Mouse (Mus musculus) limb, embryonic 15.5 days (tissue): ENCODE results near the gene Heca. TPM values are rescaled to one million over a fixed set of nuclear protein-coding genes. Genes with fewer than 3 reads are reported as not detected.
"Not testable (repeated sequence)": the region's sequence is repeated elsewhere in the genome, so short reads cannot be mapped to it uniquely, and the experiment has no call there.

Source experiments
- ATAC-seq: fragments of 200-750 bp; cut with Nextera tagmentation; 2 replicates; pipeline ENCODE4 v1.8.0; 2017; ENCODE audit warnings: low read depth, moderate TSS enrichment; ENCODE audit not compliant: insufficient number of reproducible peaks, low FRiP score, low TSS enrichment
- H3K27ac ChIP-seq: fragments of 300-500 bp; sonication (generic); 2 replicates; pipeline ENCODE4 v1.5.1; 2015; ENCODE audit warnings: moderate library complexity, mild to moderate bottlenecking, inconsistent platforms
- H3K27me3 ChIP-seq: fragments of 300-500 bp; sonication (generic); 2 replicates; pipeline ENCODE4 v1.6.1; 2015; ENCODE audit warnings: inconsistent platforms
- H3K36me3 ChIP-seq: fragments of 300-500 bp; sonication (generic); 2 replicates; pipeline ENCODE4 v1.6.1; 2015; ENCODE audit warnings: inconsistent platforms
- H3K4me1 ChIP-seq: fragments of 300-500 bp; sonication (generic); 2 replicates; pipeline ENCODE4 v1.6.1; 2015; ENCODE audit warnings: inconsistent platforms
- H3K4me2 ChIP-seq: fragments of 300-500 bp; sonication (generic); 2 replicates; pipeline ENCODE4 v1.6.1; 2015; ENCODE audit warnings: mild to moderate bottlenecking, inconsistent platforms
- H3K4me3 ChIP-seq: fragments of 300-500 bp; sonication (generic); 2 replicates; pipeline ENCODE4 v1.5.1; 2015; ENCODE audit warnings: mild to moderate bottlenecking, inconsistent platforms
- H3K9ac ChIP-seq: fragments of 300-500 bp; sonication (generic); 2 replicates; pipeline ENCODE4 v1.6.1; 2015; ENCODE audit warnings: inconsistent platforms
- H3K9me3 ChIP-seq: fragments of 300-500 bp; sonication (generic); 2 replicates; pipeline ENCODE4 v1.6.1; 2016; ENCODE audit warnings: inconsistent platforms
- WGBS: fragments of 180-500 bp; shearing (Covaris S2); methylation state at CpG from one replicate; pipeline ENCODE4 v1.1.7; 2015; 5-methylcytosine and 5-hydroxymethylcytosine counted together
- polyA plus RNA-seq: library from polyadenylated mRNA; unstranded; fragments of >200 nt; fragmentation: Nextera tagmentation; extraction: Ambion mirVana; gene quantifications from 2 replicates; pipeline ENCODE4 v1.2.1, GENCODE M21; 2015

Heca gene
- polyA plus RNA-seq, 1 experiment from 2014 or later: 7.3 TPM

GRCm38 (mm10) chr10:17931157-17931556 lies 16.7 kb downstream of the Heca start:
- Histone ChIP-seq H3K4me1 (peaks cover 15% of the 10 kb centered on the region), H3K27me3 (no peaks in the 10 kb centered on the region), H3K9ac (no peak overlapping the region), H3K36me3 (no peaks in the 10 kb centered on the region), H3K9me3 (no peaks in the 10 kb centered on the region), H3K4me2 (no peak overlapping the region), H3K4me3 (no peak overlapping the region), H3K27ac (peak overlapping the region; percentile 57)
- WGBS: 34% methylated on average over 1 of the region's 1 CpGs
- ATAC-seq: no peak

DNA sequence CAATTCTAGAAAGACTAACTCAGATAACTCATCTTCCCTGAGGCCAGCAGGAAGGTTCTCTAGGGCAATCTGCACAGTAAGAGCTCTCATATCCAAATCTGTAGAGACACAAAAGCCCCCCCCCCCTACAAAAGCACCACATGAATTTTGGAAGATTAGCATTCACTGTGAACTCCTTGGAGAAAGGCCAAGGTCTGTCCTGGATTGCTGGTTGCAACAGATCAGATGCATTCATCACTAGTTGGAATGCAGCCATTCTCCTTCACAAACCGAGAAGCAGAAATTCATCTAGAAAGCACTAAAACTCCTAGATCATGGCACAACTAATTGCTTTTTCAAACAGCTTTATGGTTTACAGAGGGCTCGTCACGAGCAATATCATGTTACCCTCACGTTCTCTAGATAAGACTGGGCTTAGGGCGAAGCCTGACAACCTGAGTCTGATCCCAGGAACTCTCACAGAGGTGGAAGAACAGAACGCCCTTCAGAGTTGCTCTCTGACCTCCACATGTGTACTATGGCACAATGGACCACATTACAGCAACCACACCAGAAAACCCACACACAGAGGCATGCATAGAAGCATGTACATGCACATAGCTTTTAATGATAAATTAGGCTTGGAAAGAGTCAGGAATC lies 17.3 kb downstream of the Heca start:
- peak overlapping the region; percentile 57 for H3K27ac ChIP-seq
- H3K4me2 ChIP-seq: no peak overlapping the region
- H3K36me3 ChIP-seq: no peaks in the 10 kb centered on the region
- no peak overlapping the region for H3K9ac ChIP-seq
- no peaks in the 10 kb centered on the region for H3K27me3 ChIP-seq
- H3K4me1 ChIP-seq: peaks cover 15% of the 10 kb centered on the region
- ATAC-seq: no peak
- H3K4me3 ChIP-seq: no peak overlapping the region
- WGBS: 21% methylated on average over 6 of the region's 6 CpGs
- H3K9me3 ChIP-seq: no peaks in the 10 kb centered on the region

DNA sequence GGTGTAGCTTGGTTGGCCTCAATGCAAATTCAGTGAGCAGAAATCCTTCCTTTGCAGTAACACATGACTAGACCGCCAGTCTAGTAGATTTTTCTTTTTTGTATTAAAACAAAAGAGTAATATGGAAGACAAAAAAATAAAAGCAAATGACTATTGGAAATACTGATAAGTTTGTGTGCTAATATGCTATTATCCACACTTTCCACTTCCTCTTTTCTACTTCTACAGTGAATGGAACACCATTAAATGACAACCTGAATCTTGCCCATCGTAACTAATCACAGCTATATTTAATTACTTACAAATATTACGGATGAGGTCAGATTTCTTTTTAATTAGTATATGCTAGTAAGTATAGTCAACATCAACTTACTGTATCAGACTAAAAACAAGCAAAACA lies 22.7 kb downstream of the Heca start:
- Histone ChIP-seq H3K4me3 (no peak overlapping the region), H3K9ac (no peak overlapping the region), H3K36me3 (no peaks in the 10 kb centered on the region), H3K4me2 (no peak overlapping the region), H3K4me1 (peaks cover 9% of the 10 kb centered on the region), H3K27ac (no peak overlapping the region), H3K27me3 (no peaks in the 10 kb centered on the region), H3K9me3 (no peaks in the 10 kb centered on the region)
- 85% methylated on average over 3 of the region's 3 CpGs for WGBS
- ATAC-seq: no peak

GRCm38 (mm10) chr10:17924166-17924565 lies 23.7 kb downstream of the Heca start:
- H3K4me2 ChIP-seq: no peak overlapping the region

GRCm38 (mm10) chr10:17921381-17921780 lies 26.5 kb downstream of the Heca start:
- no peak overlapping the region for H3K4me2 ChIP-seq
- H3K36me3 ChIP-seq: no peaks in the 10 kb centered on the region
- no peaks in the 10 kb centered on the region for H3K27me3 ChIP-seq
- no peak overlapping the region for H3K4me3 ChIP-seq
- WGBS: 56% methylated on average over 4 of the region's 4 CpGs
- no peak overlapping the region for H3K9ac ChIP-seq
- ATAC-seq: no peak
- no peaks in the 10 kb centered on the region for H3K9me3 ChIP-seq
- peaks cover 7% of the 10 kb centered on the region for H3K4me1 ChIP-seq
- no peak overlapping the region for H3K27ac ChIP-seq

More at GRCm38 (mm10) chr10:17924166-17924565, 23.7 kb downstream of the Heca start:
- Histone ChIP-seq H3K4me1 (peaks cover 9% of the 10 kb centered on the region), H3K27ac (no peak overlapping the region), H3K27me3 (no peaks in the 10 kb centered on the region), H3K36me3 (no peaks in the 10 kb centered on the region), H3K9me3 (no peaks in the 10 kb centered on the region), H3K9ac (no peak overlapping the region), H3K4me3 (no peak overlapping the region)
- WGBS: 42% methylated on average over 3 of the region's 3 CpGs
- ATAC-seq: no peak

DNA sequence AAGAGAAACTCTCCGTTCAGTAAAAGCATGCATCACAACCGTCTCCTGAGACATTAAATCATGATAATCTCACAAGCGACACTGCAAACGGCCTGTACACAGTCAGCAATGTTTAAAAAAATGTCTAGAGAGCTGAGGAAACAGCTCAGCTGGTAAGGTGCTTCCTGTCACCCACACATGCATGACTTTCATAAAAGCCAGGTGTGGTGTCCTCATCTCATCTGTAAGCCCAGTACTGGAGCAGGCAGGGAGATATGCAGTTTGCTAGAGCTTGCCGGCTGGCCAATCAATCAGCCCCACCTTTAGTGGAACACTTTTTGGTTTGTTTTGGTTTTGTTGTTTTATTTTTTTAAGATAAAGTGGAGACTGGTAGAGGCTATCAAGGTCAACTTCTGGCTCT lies 27.9 kb downstream of the Heca start:
- ATAC-seq: no peak
- 57% methylated on average over 5 of the region's 5 CpGs for WGBS
- no peaks in the 10 kb centered on the region for H3K9me3 ChIP-seq

DNA sequence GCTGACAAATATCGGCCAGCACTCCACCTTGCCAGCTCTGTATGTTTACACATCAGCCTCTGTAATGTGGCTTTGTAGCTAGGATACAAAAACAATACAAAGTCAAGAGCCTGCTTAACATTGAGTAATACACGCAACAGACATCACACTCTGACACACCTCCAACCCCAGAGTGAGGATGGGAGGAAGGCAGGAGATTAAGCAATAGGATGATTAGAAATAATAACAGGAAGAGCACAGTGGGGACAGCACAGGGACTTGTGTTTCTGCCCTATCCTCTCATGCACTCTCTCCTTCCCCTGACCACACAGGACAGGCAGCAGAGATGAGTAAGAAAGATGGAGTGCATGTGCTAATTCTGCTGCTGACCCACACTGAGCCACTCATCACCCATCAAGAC lies 28.8 kb downstream of the Heca start:
- Histone ChIP-seq H3K4me3 (no peak overlapping the region), H3K4me1 (peaks cover 7% of the 10 kb centered on the region), H3K27ac (no peak overlapping the region), H3K9me3 (no peaks in the 10 kb centered on the region), H3K9ac (no peak overlapping the region), H3K27me3 (no peaks in the 10 kb centered on the region), H3K36me3 (peaks cover 11% of the 10 kb centered on the region), H3K4me2 (no peak overlapping the region)
- WGBS: 84% methylated on average over 2 of the region's 2 CpGs
- ATAC-seq: no peak

More for the DNA sequence above, 27.9 kb downstream of the Heca start:
- Histone ChIP-seq H3K27ac (no peak overlapping the region), H3K36me3 (peaks cover 9% of the 10 kb centered on the region), H3K27me3 (no peaks in the 10 kb centered on the region), H3K4me1 (peaks cover 7% of the 10 kb centered on the region), H3K9ac (no peak overlapping the region), H3K4me3 (no peak overlapping the region), H3K4me2 (no peak overlapping the region)

DNA sequence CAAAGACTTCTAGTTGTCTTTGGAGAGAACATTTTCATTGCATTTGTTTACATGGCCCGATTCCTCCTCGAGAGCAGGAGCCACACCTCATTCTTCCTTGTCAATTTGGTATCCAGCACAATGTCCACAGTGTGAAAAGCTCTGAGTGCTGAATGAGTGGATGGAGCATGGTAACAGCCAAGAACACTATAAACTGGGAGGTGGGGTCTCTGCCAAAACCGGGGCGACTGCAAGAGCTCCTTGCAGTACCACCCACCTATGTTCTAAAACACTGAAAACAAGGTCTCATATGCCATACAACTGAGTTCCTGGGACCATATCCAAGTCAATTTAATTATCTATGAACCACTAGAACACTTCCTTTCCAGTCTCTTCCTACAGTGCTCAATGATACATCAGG lies 39.1 kb downstream of the Heca start:
- Histone ChIP-seq H3K27ac (no peak overlapping the region), H3K27me3 (no peaks in the 10 kb centered on the region), H3K9ac (no peak overlapping the region), H3K4me2 (no peak overlapping the region), H3K9me3 (no peaks in the 10 kb centered on the region; the same call in 1 of the 2 replicates), H3K4me1 (no peaks in the 10 kb centered on the region), H3K4me3 (no peak overlapping the region), H3K36me3 (peaks cover 31% of the 10 kb centered on the region)
- 75% methylated on average over 4 of the region's 4 CpGs for WGBS
- no peak for ATAC-seq

DNA sequence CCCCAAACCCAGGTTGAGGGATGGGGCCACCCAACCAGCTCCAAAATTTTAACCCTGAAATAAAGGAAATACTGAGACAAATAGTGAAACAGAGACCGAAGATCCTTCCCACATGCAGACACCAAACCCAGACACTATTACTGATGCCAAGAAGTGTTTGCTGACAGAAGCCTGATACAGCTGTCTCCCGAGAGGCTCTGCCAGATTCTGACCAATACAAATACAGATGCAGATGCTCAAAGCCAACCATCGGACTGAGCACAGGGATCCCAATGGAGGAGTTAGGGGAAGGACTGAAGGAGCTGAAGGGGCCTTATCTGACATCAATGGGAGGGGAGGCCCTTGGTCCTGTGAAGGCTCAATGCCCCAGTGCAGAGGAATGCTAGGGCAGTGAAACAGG lies 41.5 kb downstream of the Heca start:
- not testable (repeated sequence) for ATAC-seq, H3K4me1 ChIP-seq, H3K4me3 ChIP-seq, H3K27me3 ChIP-seq, H3K4me2 ChIP-seq, H3K9ac ChIP-seq, H3K27ac ChIP-seq, H3K9me3 ChIP-seq
- 83% methylated on average over 3 of the region's 3 CpGs for WGBS
- H3K36me3 ChIP-seq: peaks cover 42% of the 10 kb centered on the region

DNA sequence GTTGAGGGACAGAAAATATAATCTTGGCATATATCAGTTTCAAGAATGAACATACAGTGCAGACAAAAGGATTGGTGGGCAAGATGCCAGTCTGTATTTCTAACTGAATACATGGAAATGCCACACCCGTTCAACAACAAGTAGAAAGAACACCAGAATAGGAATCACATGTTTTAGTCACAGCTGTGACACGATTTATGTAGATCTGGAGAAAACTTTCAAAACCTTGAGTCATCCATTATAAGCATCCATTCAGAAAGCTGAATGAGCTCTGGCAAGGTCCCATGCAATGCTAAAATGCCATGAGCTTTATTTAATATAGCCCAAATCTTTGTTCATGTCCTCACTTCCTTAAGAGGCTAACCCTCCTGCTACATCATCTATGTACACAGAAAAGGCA lies 44.4 kb downstream of the Heca start:
- Histone ChIP-seq H3K4me3 (no peak overlapping the region), H3K4me1 (no peaks in the 10 kb centered on the region), H3K4me2 (no peak overlapping the region), H3K9ac (no peak overlapping the region), H3K27ac (no peak overlapping the region), H3K36me3 (peaks cover 47% of the 10 kb centered on the region), H3K27me3 (no peaks in the 10 kb centered on the region), H3K9me3 (no peaks in the 10 kb centered on the region; the same call in 1 of the 2 replicates)
- WGBS: 81% methylated on average over 2 of the region's 2 CpGs
- no peak for ATAC-seq

- H3K4me1 ChIP-seq: peaks cover 9% of the 10 kb centered on the region; the same call in 1 of the 2 replicates
- no peak for ATAC-seq
- WGBS: 48% methylated on average over 2 of the region's 2 CpGs
Measured at GRCm38 (mm10) chr10:17880724-17881123, 67.1 kb downstream of the Heca start.

GRCm38 (mm10) chr10:17880038-17880437 lies 67.8 kb downstream of the Heca start:
- H3K9me3 ChIP-seq: no peaks in the 10 kb centered on the region
- no peaks in the 10 kb centered on the region for H3K27me3 ChIP-seq
- no peak overlapping the region for H3K9ac ChIP-seq
- ATAC-seq: no peak
- H3K4me2 ChIP-seq: no peak overlapping the region
- H3K4me3 ChIP-seq: no peak overlapping the region
- no peaks in the 10 kb centered on the region for H3K36me3 ChIP-seq
- 65% methylated on average over 3 of the region's 3 CpGs for WGBS
- peaks cover 9% of the 10 kb centered on the region; the same call in 1 of the 2 replicates for H3K4me1 ChIP-seq
- H3K27ac ChIP-seq: no peak overlapping the region

More at GRCm38 (mm10) chr10:17880724-17881123, 67.1 kb downstream of the Heca start:
- Histone ChIP-seq H3K9me3 (no peaks in the 10 kb centered on the region), H3K4me2 (no peak overlapping the region), H3K27ac (no peak overlapping the region), H3K36me3 (no peaks in the 10 kb centered on the region), H3K27me3 (no peaks in the 10 kb centered on the region), H3K4me3 (no peak overlapping the region), H3K9ac (no peak overlapping the region)
